Mouse (Mus musculus) spleen, postnatal 14 days (tissue): Measurements from ENCODE around the gene Trem3.

Experiments
- DNase-seq, 2 experiments: peaks; one replicate each; pipeline ENCODE4 v3.0.0; 2021 to 2022; ENCODE audit warnings: low spot score in 2 of 2

Gene Trem3

DNA sequence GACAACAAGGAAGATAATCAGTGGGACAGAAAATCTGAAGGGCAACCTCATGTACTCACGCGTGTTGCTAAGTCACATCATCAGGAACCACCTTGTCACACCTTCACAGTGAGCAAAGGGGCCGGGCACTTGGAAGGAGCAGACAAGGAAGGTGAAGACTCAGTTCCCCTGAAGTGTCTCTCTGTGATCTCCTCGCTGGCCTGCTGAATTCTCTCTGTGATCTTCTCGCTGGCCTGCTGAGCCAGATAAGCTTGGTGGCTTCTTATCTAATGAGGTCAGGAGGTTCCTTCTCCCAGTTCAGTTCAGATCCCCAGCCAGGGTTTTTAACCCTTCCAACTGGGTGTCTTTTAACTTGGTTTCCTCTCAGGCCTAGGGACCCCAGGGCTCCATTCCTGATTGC, 24.6 kb downstream of the Trem3 start:
- peak; percentile 40 to 58 for DNase-seq

DNA sequence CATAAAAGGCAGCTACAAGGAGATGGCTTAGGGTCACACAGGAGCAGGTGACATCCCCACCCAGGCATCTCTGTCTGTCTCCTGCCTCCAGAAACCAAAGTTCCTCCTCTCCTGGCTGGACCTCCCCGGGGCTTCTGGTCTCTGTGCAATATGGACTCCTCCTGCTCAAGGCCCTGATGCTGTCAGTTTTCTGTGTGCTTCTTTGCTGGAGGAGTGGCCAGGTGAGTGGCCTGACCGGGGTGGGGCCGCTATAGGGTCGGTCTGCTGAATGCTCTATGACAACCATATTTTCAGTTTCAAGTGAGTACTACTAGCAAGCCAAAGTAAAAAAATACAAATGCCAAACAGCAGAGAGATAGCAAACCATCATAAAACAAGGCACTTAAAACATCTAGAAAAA, 25.0 kb downstream of the Trem3 start:
- DNase-seq: no peak

DNA sequence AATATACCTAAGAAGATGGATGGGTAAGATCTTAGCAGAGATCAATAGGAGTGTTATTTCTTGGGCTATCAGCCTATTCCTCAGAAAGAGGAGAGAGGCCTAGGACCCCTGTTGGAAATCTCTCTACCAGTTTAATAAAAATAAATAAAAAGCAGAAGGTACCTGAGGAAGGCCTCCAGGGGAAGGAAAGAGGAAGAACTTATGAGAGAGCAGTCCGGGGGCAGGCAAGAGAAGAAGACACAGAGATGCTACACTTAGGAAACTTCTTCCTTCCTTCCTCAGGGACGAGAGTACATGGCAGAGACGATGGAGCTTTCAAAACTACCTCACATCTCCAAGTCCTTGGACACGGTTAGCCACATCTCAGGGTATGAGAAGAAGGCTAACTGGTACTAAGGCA, 26.5 kb downstream of the Trem3 start:
- no peak for DNase-seq

DNA sequence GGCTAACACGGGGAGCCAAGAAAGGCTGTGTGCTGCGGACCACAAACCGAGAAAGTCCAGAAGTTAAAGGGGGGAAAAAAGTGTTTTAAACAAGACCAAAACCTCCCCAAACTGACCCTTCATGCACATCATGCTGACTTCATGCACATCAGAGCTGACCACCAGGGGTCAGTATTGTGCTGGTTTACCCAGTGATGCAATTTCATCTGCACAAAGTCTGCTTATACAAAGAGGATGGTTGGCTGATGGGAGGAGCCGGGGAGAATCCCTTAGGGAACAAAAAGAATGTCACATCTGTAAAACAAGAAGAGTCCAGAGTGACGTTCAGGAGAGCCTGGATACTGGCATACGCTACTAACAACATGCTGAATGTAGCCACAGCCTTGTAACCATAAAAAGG, 27.3 kb downstream of the Trem3 start:
- peak; percentile 71 to 87 for DNase-seq

DNA sequence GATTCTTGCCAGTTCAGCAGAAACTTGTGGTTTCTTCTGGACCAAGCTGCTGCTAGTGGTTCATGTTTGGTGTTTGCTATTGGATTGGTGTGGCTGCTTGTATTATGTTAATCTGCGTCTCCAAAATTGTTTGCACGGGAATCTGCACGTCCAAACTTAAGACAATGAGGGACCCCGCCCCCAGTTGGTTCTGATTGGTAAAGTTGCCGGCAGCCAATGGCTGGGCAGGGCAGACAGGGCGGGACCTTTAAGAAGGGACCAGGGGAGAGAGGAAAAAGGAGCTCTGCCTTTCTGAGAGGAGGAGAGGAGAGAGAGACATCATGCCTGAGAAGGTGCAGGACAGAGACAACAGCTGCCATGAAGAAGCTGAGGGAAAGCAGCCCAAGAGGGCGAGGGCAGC, 28.2 kb downstream of the Trem3 start:
- no peak for DNase-seq

DNA sequence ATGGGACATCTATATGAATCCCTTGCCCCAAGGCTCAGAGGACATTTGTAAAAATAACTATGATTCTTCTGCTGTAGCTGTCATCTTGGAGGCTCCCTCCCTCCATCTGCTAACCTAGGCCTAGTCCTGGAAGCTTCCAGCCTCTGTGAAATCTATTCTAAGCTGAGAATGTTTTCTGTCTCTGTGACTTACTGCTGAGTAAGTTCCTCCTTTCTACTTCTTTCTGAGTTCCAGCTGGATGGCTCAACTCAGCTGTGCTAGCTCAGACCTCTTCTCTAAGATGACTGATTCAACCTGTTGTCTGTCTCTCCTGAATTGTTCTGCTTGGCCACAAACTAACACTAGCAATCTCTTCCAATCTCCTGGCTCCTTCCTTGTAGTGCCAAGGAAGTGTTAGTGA, 30.8 kb downstream of the Trem3 start:
- no peak for DNase-seq

DNA sequence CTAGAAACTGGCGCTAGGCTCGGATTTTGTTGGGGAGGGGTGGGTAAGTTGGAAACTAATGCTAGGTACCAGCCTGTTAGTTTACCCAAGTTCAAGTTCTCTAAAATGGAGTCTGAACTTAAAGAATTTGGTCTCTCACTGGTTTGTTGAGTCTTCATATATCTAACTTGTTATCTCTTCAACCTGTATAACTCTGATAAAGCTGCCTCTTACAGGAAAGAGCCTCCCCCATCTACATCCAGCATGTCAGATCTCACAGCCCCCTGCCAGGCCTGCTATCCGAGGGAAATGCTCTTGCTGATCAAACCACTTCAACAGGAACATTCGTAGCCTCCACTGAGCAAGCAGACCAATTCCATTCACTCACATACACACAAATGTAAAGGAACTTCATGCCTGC, 31.4 kb downstream of the Trem3 start:
- DNase-seq: no peak

DNA sequence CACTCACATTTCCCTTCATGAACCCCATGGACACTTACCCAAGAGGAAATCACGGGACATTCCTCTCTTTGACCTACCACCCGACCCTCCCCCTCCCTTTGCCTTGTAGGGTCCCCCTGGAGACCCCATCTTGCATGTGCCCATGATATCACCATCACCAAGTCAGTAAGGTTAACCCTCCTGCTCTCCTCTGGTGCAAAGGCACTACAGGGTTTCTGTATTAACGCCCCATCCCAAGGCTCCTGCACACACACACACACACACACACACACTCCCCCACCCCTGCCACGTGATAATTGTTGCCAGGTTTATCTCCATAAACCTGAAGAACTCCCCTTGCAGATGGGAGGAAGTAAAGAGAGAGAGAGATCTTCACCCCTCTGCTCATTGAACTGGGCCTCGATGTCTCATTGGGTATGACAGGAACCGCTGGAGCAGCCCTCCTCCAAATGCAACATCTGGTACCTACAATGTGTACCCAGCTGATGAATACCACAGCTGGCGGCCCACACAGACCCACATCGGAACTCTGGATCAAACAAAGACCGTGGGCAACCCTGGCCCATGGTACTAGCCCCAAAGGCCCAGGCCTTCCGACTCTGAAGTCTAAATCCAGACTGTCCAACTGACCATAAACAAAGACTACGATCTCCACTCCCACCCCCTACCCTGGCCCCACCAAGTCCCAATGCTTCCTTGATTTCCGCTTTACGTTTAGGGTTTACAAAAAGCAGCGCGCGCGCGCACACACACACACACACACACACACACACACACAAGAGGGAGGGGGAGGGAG, 33.6 kb downstream of the Trem3 start:
- no peak for DNase-seq

DNA sequence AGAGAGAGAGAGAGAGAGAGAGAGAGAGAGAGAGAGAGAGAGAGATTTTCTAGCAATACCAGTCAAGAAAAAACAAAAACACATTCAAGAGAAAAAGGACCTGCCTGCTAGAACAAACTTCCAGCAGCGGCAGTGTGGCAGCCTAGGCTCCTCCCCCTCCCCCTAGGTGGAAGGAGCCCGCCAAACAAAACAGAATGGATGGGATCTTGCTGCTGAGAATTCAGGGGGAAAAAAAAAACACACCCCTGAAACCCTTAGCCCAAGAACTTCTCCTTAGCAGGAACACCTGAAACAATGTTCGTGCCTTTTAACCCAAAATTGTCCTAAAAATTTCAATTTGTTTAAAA, 34.1 kb downstream of the Trem3 start:
- peak in 1 of 2 experiments; percentile 21 for DNase-seq

DNA sequence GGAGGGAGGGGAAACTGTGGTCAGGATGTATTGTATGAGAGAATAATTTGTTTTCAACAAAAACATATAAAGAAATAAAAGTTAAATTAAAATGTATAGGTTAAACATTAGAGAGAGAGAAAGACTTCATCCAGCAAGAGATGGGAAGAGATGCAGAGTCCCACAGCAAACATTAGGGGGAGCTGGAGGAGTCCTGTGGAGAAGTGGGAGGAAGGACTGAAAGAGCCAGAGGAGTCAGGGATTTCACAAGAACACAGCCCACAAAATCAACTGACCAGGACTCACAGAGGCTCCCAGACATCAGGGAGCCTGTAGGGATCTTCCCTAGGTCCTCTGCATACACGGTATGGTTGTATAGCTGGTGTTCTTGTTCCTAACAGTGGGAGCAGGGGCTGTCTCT, 39.2 kb downstream of the Trem3 start:
- DNase-seq: no peak

DNA sequence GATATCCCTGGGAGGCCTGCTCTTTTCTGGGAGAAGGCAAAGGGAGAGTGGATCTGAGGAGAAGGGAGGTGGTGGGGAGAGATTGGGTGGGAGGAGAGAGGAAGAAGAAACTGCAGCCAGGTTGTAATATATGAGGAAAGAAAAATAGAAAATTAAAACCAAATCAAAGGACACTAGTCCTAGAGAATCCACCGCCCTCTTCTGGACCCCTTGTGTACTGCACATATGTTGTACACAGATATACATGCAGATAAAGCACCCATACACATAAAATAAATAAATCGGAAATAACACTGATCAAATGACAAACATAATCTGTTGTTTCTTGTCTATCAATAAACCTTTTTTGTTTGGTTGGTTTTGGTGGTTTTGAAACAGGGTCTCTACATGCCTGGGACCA, 39.7 kb downstream of the Trem3 start:
- peak in 1 of 2 experiments; percentile 51 for DNase-seq

DNA sequence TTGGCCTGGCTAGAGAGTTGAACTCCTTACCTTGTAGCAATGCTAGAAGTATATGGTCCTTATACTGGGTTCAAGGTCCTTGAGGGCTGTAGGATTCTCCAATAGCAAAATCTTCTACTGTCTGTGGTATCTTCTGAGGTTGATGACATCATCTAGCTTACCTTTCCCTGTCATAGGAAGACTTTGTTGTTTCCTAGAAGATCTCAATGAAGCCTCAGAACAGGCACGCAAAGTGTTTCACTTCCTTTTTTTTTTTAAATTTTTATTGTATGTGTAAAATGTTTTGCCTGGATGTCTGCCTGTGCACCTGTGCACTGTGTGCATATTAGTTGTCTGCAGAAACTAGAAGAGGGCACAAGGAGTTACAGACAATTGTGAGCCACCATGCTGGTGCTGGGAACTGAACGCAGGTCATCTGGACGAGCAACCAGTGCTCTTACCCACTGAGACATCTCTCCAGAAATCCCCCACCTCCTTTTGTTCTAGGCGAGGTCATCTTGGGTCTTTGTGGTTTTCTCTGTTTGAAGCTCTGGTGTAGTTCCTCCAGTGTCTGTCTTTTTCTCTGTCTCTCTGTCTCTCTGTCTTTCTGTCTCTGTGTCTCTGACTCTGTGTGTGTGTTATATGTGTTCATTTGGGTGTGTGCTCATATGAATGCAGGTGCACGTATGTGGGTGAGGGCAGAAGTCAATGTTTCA, 46.1 kb downstream of the Trem3 start:
- no peak for DNase-seq

DNA sequence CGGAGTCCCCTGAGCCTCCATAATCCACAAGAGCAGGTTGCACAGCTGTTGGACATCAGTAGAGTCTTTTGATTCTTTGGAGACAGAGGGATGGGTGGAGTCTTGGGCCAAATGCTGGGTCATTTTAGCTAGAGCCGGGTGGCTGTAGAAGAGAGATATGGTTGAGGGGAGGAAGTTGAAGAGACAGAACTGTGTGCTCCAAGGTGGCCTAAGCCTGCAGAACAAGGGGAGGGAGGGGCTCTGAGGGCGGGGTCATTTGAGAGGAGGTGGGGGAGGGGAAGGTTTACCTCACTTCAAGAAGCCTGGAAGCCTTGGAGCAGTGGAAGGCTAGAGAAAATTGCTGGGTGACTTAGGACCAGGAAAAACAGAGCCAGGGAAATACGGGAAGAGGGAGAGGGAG, 51.6 kb downstream of the Trem3 start, which contains the start of gene Treml2:
TSS of gene Treml2 (plus strand) at position 296 of the 400 bp plus-strand sequence.
- DNase-seq: peak in 1 of 2 experiments; percentile 8

DNA sequence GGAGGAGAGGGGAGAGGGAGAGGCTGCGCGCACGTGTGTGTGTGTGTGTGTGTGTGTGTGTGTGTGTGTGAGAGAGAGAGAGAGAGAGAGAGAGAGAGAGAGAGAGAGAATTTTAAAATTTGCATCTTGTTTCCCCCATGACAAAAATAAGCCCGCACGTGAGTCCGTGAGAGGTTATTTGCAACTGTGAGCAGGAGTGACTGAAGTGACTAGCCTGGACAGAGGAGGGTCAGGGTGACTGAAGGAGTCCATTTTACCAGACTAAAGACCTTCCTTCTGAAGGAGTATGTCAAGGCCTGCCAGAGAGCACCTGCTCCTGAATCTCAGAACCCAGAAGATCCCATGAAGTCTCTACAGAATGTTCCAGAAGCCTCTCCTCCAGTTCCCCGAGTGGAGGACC, 52.2 kb downstream of the Trem3 start:
- DNase-seq: peak in 1 of 2 experiments; percentile 47

DNA sequence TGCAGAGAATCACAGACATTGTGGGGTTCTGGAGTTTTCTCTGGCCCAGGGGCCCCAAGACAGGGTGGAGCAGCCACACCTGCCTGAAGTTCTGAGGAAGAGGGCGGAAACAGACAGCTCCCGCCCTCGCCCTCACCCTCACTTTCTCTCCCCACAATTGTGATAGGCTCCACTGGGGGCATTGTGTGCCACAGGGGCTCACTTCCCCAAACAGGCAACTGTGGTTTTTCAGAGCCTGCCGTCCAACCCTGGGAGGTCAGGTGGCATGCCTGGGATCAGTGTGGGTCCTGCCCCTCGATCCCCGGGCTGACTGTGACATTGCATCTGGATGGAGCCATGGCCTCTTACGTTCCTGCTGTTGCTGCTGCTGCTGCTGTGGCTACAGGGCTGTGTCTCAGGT, 52.6 kb downstream of the Trem3 start:
- DNase-seq: peak; percentile 47 to 57

DNA sequence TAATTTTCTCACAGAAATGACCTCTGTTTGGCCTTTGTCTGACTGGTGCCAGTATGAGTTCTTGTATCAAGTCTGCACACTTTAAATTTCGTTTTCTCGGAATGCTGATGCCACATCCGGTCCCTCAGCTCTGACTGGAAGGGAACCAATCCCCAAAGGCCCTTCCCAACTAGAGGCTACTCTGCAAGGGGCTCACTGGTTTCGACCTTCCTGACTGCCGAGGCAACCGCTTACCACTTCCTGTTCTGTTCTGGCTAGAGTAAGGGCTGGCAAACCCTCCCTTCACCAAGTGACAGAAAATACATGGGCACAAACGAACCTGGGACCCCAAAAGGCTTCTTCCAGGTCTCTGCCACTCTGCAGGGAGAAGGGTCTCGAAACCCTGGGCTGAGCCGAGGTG, 53.3 kb downstream of the Trem3 start:
- DNase-seq: peak; percentile 25 to 32

DNA sequence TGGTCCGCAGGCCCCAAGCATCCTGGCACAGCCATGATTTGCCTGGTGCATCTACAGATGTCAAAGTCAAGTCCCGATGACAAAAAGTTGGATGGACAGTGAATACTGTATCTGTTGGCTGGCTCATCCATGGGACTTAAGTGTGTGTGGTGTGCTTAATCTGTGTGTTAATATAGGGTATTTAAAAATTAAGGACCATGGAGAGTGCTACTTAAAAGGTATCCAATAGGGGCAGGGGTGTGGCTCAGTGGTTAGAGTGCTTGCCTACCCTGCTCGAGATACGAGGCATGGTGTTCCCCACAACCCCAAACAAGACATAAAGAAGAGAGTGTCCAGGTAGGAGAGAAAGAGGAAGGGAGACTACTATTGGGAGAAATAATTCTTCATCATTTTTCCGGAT, 54.2 kb downstream of the Trem3 start:
- DNase-seq: no peak
